Mouse (Mus musculus): ENCODE measurements at regions not wholly inside any gene's neighbourhood (a gene's known extent, or its start where the extent isn't known, plus 50 kb on each side); places are given as distances from the start of the nearest gene placed in this dataset.

DNA sequence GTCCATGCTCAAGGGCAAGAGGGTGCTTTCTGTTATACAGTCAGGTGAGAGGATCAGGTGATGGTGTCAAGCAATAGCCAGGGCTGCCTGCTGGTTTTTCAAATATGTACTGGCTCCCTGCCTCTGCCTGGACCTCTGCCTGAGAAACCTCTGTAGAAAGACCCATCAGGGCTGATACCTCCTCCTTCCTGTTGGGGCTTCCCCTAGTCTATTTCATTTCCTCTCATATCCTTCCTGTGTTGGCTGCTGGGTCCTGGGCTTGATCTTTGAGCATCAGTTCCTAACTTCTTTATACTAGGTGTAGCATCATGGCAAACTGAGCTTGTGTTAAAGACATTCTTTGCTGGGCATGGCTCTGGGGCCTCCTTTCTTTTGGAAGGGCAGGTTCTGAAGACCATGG is 89.5 kb downstream of the Tmem38b start:
- DNase-seq (ENCODE audit: low spot score) = no peak

DNA sequence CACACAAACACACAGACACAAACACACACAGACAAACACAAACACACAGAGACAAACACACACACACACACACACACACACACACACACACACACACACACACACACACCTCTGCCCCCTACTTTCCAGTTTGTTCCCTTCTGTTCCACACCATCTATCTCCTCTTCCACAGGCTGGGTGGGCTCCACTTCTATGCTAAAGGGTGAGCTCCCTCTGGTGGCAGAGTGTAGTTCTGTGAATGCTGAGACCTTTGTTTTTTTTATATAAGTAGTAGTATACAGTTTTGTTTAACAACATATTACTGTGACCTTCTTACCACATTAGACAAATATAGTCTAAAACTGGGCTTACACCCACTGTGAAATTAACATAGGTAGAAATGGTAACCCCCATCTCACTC is 93.3 kb downstream of the Tmem38b start:
- DNase-seq (ENCODE audit: low spot score) = no peak

DNA sequence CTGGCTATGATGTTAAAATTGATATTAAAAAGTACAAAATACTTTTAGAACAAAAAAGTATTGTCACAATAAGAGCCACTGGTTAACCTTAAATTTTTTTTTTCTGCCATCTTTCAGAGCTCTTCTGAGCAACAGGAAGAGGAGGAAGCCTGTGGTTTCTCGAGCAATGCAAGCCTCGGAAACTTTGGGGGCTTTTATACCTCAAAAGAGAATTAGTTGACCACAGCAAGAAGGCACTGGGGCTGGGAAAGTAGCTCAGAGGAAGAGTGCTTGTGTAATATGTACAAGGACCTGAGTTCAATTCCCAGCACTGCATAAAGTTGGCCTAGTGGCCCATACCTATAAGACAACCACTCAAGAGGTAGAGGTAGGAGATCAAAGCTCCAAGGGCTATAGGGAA is 94.7 kb downstream of the Tmem38b start:
- DNase-seq (ENCODE audit: low spot score) = no peak

DNA sequence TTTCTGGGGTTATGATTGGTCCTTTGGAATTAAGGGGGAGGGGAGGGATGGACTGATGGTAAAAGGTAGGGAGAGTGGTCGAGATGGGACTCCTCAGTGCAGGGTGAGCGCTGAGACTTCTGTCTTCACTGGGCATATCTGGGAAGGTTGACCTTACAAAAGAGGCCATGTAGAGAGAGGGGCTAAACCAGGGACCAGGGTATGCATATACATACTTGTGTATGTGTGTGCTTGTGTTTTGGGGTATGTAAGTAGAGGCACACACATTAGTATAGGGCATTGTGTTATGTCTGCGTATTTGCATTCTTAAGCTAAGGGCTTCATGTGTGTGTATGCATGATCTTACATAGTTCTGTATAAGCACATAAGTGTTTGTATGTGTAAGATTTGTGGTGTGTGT is 105.2 kb downstream of the Tmem38b start:
- no peak for DNase-seq (ENCODE audit: low spot score)

DNA sequence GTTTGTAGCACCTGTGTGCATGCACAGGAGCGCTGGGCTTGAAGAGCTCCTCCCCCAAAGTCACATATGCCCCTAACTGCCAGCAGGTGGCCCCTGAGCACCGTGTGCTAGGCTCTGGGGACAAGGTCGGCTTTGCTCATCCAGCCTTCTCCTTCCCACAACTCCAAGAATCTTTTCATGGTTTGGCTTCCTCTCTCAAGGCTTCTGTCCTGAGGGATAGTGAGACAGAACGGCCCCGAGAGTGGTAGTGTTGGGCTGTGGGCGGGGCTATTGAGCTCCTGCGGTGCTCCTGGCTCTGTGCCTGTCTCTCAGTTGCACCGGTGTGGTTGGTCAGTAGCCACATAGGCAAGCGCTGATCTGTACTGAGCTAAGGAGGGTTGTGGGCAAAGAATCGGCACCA is 105.7 kb downstream of the Tmem38b start:
- no peak for DNase-seq (ENCODE audit: low spot score)

DNA sequence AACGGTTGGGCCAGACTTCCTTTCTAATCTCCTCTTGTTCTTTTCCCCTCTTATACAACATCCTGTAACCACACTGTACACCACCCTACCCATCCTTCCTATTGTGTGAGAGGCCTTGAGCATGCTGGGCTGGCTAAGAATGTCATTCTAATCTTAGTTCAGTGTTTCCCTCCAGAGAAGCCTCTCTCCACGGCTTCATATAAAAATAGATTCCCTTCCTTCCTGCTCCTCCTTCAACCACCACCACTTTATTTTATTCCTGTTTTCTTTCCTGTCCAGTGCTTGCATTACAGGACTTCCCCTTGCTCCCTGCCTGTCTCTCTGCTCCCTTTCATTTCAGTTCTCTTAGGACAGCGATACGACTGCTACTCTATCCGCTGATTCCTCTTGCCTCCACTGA is 109.5 kb downstream of the Tmem38b start:
- DNase-seq (ENCODE audit: low spot score) = no peak

DNA sequence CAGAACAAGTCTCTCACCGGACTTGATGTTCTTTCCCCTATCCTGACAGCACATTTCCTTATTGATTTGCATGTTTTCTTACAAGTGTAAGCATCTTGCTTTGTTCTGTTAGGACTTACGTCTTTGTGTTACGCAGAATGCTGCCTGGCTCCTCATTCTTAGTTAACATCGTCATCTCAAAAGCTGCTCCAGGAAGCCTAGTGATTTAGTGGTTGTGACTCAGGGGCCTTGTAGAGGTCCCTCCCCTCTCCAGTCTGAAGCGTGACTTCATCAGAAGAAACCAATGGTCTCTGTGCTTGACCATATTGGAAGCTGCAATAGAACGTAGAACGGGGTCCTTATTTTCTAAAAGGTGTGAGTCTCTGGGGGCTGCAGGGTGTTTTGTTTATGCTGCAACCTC is 122.9 kb downstream of the Tmem38b start:
- DNase-seq (ENCODE audit: low spot score) = no peak

DNA sequence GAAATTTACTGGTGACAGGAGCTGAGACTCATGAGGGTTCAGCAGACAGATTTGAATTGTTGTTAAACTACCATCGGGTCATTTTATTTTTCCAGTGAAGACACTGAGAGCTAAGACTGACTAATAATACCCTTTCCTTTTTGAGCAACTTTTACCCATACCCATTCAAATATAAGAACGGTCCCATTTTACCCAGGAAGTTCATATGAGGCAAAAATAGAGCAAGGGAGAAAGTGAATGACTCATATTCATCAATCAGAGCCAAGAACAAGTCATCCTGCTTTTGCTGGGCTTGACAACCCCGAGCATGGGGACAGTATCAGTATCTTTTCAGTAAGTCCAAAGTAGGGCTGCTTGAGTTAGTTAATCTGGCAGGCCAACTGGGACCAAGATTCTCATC is 123.3 kb downstream of the Tmem38b start:
- no peak for DNase-seq (ENCODE audit: low spot score)

DNA sequence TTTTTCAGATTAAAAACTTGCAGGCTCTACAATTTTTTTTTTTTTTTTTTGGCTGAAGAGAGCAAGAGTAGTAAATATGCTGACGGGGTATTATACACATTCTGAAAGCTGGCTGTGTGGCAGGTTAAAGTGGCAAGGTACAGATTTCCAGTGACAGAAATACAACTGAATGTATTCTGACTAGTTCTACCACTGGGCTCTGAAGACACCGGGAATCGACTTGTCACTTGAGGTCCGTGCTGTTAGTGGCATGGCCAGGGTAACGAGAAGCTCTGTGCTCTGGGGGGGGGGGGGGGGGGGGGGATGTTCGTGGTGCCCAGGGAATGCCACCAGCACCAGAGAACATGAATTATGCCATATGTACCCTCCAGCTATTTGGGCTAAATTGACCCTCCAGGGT is 124.7 kb downstream of the Tmem38b start:
- no peak for DNase-seq (ENCODE audit: low spot score)

DNA sequence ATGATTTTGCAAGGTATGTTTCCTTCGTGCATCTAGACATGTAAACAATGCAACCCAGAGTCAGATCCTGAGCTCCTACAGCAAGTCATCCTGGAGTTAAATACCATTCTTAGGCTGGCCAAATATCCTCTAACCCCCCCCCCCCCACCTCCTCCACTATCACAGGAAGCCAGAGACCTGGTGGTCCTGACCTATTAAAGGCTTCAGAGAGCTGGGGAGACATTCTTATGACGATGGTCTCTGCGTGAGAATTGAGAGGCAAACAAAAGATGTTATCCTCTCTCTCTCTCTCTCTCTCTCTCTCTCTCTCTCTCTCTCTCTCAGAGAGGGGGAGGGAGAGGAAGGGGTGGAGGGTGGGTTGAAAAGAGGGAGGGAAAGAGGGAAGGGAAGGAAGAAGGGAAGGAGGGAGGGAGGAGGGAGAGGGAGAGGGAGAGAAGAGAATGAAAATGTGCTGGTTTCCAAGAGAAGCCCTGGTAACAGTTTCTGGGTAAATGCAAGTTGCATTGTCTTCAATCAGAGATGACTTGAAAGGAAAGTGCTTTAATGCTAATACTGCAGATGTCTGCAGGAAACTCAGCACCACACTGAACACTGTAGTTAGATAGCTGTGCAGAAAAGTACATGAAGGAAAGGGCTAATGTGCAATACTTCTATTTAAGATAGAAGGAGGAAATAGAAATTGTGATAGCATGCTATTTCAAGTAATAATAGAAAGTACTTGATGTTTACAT is 125.3 kb downstream of the Tmem38b start:
- no peak for DNase-seq (ENCODE audit: low spot score)

DNA sequence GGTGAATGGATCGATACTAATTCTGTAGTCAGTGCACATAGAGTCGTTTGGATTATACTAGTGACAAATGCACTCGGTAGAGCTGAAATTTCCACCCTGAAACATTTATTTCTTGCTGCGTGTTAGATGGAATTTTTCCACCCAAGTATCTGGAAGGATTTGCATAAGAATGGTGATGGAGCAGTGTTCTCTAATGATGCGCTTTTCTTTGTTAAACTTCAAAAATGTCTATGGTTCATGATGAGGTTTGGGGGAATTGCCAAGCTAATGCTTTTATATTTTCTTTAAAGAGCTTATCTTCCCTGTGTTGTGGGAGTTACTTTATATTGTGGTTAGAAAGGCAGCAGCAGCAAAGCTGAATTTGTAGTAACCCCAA is 125.9 kb downstream of the Tmem38b start:
- DNase-seq (ENCODE audit: low spot score) = no peak

DNA sequence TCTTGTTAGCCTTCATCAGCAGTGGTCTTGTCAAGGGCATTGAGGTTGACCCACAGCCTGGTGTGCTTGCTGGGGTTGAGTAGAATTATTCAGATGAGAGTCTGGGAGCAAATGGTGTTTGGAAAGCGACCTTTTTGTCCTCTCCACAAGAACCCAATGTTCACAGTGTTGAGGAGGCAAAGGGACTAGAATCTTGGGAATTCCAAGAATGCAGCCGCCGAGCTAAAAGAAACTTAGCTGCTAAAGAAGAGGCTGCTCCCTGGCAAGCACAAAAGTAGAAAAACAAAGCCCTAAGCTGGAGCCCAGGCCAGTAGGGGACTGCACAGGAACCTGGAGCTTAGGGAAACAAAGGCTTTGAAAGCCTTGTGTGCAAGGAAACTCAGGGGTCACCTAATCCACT is 126.4 kb downstream of the Tmem38b start:
- DNase-seq (ENCODE audit: low spot score) = no peak

DNA sequence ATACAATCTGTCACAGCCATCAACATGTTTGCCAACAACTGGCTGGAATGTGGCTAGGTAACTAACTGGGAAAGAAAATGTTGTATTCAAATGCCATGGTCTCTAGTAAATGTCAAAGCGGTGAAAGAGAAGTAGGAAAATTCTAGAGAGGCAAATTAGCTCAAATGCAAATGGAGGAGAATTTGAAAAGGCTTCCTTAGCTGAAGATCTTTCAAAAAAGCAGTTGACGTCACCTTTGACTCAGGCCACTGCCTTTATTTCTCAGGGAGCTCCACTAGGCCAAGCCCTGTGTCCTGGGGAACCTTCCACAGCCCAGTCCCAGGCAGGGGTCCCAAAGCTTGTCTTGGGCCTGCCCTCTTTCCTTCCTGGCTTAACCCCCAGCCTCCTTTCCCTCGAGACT is 136.6 kb downstream of the Tmem38b start:
- no peak for DNase-seq (ENCODE audit: low spot score)

DNA sequence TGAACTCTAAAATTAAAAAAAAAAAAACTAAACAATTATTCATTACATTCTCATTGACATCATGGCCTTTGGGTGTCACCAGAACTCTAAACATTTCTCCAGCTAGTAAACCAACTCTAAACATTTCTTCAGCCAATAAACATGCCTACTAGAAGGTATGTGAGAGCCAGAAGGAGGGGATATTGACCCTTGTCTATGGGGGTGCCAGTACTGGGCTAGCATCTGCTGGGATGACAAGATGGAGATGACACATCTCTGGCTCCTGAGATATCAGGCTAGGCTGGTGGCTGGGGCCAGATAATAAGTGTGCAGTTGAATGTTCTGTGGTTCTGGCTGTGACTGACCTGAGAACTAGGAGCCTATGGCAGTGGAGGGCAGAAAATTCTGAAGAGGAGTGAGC is 144.6 kb downstream of the Tmem38b start:
- DNase-seq (ENCODE audit: low spot score) = no peak

DNA sequence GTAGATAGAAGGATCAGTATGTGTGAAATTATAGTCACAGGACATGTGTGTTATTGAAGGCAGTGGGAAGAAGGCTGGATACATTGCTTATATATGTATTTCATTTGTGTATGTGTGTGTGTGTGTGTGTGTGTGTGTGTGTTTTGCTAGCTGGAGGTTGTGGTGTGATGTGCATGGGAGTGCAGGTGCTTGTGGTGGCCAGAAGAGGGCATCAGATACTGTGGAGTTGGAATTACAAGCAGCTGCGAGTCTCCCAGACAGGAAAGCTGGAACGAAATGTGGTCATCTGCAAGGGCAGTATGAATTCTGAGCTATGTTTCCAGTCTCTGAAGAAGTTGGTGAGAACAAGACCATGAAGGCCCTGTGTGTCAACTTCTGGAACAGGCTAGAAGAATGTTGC is 145.1 kb downstream of the Tmem38b start:
- no peak for DNase-seq (ENCODE audit: low spot score)

DNA sequence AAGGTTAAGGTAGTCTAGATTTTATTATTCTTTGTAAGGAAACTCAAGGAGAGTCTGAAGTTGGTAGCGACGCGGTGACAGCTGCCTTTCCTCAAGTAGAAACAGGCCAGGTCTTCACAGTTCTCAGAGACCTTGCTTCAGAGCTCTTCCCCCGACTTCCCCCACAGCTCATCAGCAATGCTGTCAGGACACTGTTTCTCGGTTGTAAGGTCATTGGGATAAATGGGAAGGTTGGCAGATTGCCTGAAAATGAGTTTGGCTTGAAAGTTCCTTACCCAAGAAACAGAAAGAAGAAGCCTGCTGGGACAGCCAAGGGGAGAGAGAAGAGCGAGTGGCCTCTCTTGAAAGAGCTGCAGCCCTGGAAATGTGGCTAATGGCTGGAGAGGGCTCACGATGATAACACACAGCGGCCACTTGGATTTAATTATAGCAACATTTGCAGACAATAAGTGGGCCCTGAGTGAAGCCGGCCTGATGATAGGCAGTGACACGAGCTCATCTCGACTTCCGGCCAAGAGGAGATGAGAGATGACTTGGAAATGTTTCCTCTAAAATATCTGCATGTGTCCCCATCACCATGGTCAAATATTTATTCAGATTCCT is 150.3 kb downstream of the Tmem38b start:
- DNase-seq (ENCODE audit: low spot score) = no peak

DNA sequence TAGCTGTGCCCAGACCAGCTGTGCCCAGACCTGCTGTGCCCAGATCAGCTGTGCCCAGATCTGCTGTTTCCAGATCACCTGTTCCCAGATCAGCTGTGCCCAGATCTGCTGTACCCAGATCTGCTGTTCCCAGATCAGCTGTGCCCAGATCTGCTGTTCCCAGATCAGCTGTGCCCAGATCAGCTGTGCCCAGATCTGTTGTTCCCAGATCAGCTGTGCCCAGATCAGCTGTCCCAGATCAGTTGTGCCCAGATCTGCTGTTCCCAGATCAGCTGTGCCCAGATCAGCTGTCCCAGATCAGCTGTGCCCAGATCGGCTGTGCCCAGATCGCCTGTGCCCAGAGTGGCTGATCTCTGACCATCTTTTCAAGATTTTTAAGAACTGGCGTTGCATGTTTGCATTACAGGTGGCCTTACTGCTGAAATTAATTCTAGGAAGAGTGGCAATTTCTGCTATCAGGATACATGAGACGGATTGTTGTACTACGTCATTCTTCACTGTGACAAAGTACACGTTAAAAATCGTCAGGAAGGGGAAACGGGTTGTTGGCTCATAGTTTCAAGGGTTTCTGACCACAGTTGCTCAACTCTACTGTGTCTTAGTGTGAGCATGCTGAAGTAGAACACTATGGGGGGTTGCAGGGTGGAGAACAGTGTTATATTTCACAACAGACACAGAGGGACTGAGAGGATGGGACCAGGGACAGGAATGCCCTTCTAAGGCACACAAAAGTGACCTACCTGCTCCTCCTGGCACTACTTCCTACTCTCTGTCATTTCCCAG is 160.9 kb downstream of the Tmem38b start:
- DNase-seq (ENCODE audit: low spot score) = no peak

DNA sequence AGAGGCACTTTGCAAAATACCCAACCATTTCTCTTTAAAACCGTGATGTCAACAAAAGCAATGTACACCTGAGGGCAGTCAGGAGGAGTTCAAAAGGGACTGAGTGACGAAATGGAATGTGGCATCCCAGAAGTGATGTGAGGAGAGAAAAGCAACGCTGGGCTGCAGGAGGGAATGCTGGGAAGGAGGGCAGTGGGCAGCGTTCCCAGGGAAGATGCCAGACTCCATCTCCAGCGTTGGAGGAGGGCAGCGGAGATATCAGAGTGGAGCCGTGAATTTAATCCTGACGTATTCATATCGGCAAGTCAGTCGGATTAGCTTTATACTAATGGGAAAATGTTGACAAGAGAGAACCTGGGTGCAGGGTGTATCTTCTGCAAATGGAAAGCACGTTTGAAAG is 161.7 kb downstream of the Tmem38b start:
- DNase-seq (ENCODE audit: low spot score) = no peak

DNA sequence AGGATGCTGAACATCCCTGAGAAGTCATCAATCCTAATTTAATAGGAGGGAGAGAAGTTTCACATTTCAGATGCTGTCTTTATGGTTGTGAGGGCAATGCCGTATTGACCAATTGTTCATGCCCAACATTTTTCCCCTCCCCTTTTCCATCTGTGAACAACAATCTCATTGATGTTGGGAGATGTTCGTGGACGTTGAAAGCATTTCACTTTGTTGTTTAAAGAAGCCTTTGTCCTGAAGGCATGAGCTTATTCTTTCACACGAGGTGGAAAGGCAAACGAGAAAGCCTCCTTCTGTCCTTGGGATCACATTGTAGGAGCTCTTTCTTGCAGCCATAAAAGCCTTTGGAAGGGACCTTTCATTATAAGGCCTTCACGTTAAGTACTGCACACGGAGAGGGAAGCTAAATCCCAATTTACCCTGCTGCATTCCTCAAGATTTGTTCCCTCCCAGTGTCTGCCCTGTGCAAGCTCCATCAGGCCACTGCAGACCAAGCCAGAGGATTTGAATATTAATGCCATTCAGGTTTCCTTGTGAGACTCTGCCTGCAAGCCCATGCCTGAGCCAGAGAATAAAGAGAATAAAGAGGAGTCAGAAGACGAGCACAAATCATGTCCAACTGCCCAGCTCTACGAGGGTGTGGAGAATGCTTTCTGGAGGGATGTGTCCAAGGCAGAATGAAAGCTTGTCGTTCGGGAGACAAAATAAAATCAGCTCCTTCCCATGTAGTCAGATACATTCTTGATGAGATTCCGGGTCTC is 195.4 kb downstream of the Tmem38b start:
- no peak for DNase-seq (ENCODE audit: low spot score)

DNA sequence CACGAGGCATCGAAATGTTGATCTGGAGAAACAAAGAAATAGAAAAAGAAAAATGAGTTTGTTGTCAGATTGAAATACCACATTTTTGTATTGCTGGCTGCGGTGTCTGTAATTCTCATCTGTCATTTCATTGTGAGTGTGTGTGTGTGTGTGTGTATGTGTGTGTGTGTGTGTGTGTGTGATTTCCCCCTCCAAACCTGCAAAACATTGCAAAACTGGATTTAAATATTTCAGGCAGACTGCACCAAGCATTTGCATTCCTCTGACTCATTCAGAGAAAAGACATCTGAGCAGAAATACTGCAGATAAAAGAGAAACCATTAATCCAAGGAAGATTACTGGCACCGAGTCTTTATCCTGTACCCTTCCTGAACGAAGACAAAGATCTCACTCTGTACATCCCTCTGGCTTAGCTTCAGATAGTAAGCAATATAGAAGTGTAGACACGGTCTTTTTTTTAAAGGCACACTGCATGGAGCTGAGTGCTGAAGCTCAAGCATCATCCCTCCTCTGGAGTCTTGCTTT is 196.1 kb downstream of the Tmem38b start:
- no peak for DNase-seq (ENCODE audit: low spot score)

DNA sequence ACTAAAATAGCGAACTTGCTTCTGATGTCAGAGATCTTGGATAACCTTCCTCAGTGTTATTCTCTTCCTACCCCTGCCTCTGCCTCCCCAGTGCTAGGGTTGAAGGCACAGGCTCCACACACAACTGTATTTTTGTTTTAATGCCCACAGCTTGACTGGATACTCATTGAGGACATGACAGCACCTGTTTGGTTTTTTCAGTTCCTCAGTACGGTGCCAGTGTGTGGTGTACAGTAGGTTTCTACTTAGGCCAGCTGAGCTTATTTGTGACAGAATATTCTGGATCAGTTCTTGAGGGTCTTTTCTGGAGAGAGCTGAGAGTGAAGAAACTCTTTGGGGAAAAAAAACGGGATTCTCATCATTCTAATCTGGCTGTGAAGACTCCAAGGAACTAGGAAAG is 201.1 kb downstream of the Tmem38b start:
- no peak for DNase-seq (ENCODE audit: low spot score)

DNA sequence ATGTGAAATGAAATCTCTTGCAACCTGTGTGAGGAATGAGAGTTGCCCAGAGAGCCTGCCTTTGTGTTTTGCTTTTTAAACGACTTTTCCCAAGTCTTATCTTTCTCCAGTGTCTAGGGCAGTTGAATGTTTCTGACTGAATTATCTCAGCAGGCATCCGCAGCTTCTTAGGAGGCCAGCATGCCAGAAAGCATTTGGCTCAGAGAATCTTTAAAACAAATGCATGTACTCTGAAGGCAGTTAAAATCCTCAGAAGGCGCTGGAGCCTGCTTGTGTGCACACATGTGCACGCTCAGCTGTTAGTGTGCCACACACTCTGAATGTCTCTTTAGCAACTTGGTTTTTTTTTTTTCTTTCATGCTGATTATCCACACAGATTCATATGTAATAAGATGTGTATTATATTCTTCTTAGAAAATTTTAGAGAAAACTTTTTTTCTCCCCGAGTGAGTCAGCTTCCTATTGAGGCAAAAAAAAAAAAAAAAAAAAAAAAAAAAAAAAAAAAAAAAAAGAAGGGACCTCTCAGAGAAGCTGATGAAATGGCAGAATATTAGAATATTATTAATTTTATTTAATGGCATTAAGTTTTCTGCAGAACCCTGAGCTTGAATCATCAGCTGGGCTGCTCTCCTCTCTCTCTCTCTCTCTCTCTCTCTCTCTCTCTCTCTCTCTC is 201.9 kb downstream of the Tmem38b start:
- DNase-seq (ENCODE audit: low spot score) = no peak

All from layer of hippocampus, adult 9-10 months (tissue).